Mouse (Mus musculus): Measurements from ENCODE around the gene Tspear. TPM values are rescaled to one million over a fixed set of nuclear protein-coding genes. Genes with fewer than 3 reads are reported as not detected.
"Not testable (repeated sequence)": the region's sequence is repeated elsewhere in the genome, so short reads cannot be mapped to it uniquely, and the experiment has no call there.

Tspear gene
- total RNA-seq, 4 experiments from 2014 or later: 0.35 to 1.1 (median 0.74) TPM

- peak in 1 of 2 experiments; percentile 30 for DNase-seq (ENCODE audit: low spot score in 2 of 2)
Measured at GRCm38 (mm10) chr10:77787876-77788275, 101.5 kb downstream of the Tspear start, which contains the start of gene Gm7137. Gene Gm7137, minus strand, starts transcription at chr10:77788200.

DNA sequence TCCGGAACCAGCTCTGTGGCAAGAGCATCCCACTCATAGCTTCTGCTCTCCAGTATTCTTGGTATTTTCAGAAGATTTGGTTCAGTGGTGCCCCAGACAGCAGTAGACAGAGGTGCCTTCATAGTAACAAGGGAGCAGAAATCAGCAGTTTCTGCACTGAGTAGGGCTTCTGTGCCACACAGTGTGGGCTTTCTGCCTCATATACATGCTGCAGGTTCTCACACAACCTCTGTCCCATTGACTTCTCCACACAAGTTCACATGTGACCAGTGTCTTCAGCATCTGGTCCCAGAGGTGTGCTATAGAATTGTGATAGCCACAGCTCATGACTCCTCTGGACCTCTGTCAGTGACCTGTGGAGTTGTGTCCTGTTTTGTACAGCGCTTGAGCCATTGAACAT lies 102.3 kb downstream of the Tspear start:
- no peak for DNase-seq (ENCODE audit: low spot score in 2 of 2)

DNA sequence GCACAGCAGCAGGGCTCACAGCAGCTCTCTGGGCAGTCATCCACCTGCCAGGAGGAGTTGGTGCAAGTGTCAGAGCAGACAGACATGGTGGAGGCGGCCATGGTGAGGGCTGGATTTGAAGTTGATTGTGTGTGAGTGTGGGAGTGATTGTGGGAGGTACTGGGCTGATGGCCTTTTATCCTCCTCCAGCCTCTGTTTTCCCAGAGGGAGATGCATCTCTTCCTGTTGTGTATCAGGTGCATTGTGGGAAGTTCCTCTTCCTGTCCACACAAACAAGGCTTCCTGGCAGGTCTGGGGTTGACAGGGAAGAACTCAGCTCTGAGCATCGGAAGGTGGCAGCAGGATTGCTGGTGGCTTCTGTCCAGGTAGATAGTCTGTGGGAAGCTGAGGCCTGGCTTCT lies 108.6 kb downstream of the Tspear start, which contains the start of gene Gm9639:
Gene Gm9639, minus strand, starts transcription at position 101 of the 400 bp plus-strand sequence.
- DNase-seq (ENCODE audit: low spot score in 2 of 2): peak in 1 of 2 experiments; percentile 17

- DNase-seq (ENCODE audit: low spot score in 2 of 2): no peak
Measured at GRCm38 (mm10) chr10:77797677-77798076, 111.3 kb downstream of the Tspear start.

- DNase-seq (ENCODE audit: low spot score in 2 of 2): not testable (repeated sequence)
Measured at GRCm38 (mm10) chr10:77798164-77798920, 112.0 kb downstream of the Tspear start.

GRCm38 (mm10) chr10:77798921-77799508 lies 112.6 kb downstream of the Tspear start, which contains the start of gene Gm19668:
Gene Gm19668, minus strand, starts transcription at chr10:77799133.
- no peak for DNase-seq (ENCODE audit: low spot score in 2 of 2)

DNA sequence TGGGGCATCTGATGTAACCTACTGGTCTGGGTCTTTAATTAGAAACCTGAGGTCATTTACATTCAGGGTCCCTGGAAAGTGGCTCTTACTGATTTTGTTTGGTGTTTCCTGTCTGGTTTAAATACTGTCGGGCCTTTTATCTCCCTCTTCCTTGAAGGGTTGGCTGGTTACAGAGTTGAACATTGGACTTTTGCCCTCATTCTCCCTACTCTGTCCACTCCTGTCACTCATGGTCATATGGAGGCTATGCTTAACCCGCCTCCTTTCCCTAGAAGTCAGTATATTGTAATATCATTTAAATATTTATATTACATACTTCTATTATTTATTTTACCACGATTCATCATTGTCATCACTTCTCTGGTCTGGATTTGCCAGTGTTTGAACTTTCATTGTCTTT lies 117.7 kb downstream of the Tspear start:
- DNase-seq (ENCODE audit: low spot score in 2 of 2): no peak

GRCm38 (mm10) chr10:77811743-77812142 lies 125.4 kb downstream of the Tspear start, which contains the start of gene Gm9507:
Gene Gm9507, minus strand, starts transcription at chr10:77811843.
- DNase-seq (ENCODE audit: low spot score in 2 of 2): no peak

- DNase-seq (ENCODE audit: low spot score in 2 of 2): no peak
Measured at GRCm38 (mm10) chr10:77814382-77814781, 128.0 kb downstream of the Tspear start, which contains the start of gene Gm2696. Gene Gm2696, plus strand, starts transcription at chr10:77814682.

DNA sequence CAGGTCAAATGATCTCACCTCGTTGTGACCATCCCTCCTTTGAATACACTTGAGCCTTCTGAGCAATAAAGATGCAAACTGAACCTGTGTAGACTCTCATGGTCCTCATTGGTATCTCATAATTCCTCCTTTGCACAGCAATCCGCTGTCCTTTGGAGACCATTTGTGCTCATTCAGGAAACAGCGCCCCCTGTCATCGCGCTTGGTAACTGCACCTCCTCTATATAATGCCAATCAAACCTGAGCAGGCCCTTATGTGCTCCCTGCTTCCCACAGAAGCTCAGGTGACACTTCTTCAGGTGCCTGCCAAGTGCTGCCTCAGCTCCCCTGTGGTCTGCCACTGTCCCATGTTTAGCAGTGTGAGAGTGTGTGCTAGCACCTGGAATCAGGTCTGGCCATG lies 129.1 kb downstream of the Tspear start:
- no peak for DNase-seq (ENCODE audit: low spot score in 2 of 2)

- no peak for DNase-seq (ENCODE audit: low spot score in 2 of 2)
Measured at GRCm38 (mm10) chr10:77818523-77818922, 132.2 kb downstream of the Tspear start.

GRCm38 (mm10) chr10:77819203-77819602 lies 132.8 kb downstream of the Tspear start:
- no peak for DNase-seq (ENCODE audit: low spot score in 2 of 2)

DNA sequence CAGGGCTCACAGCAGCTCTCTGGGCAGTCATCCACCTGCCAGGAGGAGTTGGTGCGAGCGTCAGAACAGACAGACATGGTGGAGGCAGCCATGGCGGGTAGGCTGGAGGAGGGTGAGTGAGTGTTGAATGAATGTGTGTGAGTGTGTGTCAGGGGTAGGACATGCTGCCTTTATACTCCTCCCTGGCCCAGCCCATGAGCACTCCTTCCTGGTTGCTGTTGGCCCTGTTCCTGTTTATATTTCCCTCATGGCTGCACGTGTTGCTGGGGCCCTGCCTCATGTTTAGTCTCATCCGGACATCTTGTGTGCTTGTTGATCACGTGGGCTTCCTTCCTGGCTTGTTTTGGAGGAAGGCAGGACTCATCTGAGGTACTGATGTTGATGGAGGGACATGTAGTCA lies 140.6 kb downstream of the Tspear start, which contains the start of gene Krtap10-4:
Gene Krtap10-4, minus strand, starts transcription at position 145 of the 400 bp plus-strand sequence.
- no peak for DNase-seq (ENCODE audit: low spot score in 2 of 2)

DNA sequence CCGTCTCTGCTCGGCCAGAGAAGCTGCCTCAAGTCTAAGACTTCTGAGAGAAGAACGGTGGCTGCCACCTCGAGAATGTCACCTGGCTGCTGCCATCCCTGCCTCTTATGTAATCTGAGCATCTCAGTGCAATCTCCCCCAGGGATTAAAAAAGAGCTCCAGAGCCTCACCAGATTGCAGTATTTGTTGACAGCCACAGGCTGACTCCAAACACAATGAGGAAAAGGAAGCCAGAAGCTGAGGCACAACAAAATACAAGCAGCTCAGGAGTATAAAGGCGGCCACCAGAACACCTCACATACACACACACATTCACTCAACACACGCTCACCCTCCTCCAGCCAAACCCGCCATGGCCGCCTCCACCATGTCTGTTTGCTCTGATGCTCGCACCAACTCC lies 149.3 kb downstream of the Tspear start, which contains the start of gene Krtap10-10:
Gene Krtap10-10, plus strand, starts transcription at position 301 of the 400 bp plus-strand sequence.
- DNase-seq (ENCODE audit: low spot score in 2 of 2): peak; percentile 5 to 43

- no peak for DNase-seq (ENCODE audit: low spot score in 2 of 2)
Measured at GRCm38 (mm10) chr10:77839006-77839405, 152.6 kb downstream of the Tspear start.

DNA sequence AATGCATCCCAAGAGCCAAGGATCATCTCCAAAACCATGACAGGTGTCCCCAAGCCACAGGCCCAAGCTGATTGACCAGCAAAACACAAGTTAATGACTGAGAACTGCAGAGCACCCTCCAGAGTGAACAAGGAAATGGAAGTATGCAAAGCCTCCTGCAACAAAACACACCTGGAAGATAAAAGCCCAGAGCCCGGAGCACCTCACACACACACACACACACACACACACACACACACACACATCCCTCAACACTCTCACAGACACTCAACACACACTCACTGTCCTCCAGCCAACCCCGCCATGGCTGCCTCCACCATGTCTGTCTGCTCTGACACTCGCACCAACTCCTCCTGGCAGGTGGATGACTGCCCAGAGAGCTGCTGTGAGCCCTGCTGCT lies 160.1 kb downstream of the Tspear start, which contains the start of gene Gm36176:
Gene Gm36176, plus strand, starts transcription at position 301 of the 400 bp plus-strand sequence.
- DNase-seq (ENCODE audit: low spot score in 2 of 2): no peak

DNA sequence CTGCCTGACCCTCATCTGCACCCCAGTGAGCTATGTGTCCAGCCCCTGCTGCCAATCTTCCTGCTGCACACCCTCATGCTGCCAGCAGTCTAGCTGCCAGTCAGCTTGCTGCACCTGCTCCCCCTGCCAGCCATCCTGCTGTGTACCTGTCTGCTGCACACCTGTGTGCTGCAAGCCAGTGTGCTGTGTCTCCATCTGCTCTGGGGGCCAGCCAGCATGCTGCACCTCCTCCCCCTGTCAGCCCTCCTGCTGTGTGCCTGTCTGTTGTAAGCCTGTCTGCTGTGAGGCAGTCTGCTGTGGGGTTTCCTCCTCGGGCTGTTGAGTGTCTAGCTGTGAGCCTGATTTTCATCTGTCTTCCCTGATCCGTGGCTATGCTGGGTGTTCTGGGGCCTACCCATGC lies 160.6 kb downstream of the Tspear start:
- DNase-seq (ENCODE audit: low spot score in 2 of 2): no peak

DNA sequence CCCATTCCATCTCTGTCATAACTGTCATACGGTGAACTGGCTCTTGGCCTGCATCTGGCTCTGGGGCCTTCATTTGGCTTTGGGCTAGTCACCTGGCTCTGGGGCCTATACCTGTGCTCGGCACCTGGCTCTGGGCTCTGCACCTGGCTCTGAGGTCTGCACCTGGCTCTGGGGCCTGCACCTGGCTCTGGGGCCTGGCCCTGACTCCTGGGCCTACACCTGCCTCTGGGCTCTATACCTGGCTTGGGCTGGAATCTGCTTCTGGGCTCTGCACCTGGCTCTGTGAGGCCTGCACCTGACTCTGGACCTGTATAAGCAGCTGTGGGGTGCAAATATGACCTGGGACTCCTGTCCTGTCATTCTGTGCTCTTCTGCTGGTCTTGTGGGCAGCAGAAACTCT lies 161.2 kb downstream of the Tspear start:
- no peak for DNase-seq (ENCODE audit: low spot score in 2 of 2)

DNA sequence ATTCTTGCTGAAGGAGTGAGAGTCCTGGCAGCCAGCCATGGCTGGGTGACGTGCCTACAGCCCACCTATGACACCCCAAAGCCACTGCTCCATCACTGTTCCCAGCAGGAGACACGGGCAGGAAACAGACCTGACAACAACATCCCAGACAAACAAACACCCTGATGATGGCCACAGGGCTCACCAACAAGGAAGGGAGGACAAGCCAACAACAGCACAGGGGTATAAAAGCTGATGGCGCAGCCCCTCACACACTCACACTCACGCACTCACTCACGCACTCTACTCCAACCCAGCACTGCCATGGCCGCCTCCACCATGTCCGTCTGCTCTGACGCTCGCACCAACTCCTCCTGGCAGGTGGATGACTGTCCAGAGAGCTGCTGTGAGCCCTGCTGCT lies 166.2 kb downstream of the Tspear start, which contains the start of gene Gm10318:
Gene Gm10318, plus strand, starts transcription at position 301 of the 400 bp plus-strand sequence.
- no peak for DNase-seq (ENCODE audit: low spot score in 2 of 2)

DNA sequence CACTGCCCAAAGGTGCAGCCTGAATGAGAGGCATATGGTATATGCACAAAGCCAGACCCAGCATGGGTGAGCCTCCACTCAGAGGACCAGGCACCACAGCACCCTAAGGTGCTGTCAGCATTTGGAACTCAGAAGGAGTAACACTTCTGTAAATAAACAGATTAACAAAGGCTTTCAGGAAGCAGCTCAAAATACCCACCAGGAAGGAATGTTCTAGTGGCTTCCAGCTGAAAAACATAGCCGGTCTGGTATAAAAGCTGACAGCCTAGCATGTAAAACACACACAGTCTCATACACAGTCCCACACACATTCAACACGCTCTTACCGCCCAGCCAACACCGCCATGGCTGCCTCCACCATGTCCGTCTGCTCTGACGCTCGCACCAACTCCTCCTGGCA lies 175.3 kb downstream of the Tspear start, which contains the start of gene Gm3285:
Gene Gm3285, plus strand, starts transcription at position 301 of the 400 bp plus-strand sequence.
- no peak for DNase-seq (ENCODE audit: low spot score in 2 of 2)

GRCm38 (mm10) chr10:77864067-77864761 lies 177.8 kb downstream of the Tspear start:
- DNase-seq (ENCODE audit: low spot score in 2 of 2): no peak

All from left cerebral cortex, adult 8-10 months (tissue).